Mouse (Mus musculus): ENCODE data around the gene Tnfrsf1b. TPM values are rescaled to one million over a fixed set of nuclear protein-coding genes. Genes with fewer than 3 reads are reported as not detected.
A peak's percentile ranks its signal among the peaks of the same experiment; 100 is the strongest.

Gene Tnfrsf1b
- polyA plus RNA-seq, 1 experiment from 2014 or later, result 1.8 TPM

DNA sequence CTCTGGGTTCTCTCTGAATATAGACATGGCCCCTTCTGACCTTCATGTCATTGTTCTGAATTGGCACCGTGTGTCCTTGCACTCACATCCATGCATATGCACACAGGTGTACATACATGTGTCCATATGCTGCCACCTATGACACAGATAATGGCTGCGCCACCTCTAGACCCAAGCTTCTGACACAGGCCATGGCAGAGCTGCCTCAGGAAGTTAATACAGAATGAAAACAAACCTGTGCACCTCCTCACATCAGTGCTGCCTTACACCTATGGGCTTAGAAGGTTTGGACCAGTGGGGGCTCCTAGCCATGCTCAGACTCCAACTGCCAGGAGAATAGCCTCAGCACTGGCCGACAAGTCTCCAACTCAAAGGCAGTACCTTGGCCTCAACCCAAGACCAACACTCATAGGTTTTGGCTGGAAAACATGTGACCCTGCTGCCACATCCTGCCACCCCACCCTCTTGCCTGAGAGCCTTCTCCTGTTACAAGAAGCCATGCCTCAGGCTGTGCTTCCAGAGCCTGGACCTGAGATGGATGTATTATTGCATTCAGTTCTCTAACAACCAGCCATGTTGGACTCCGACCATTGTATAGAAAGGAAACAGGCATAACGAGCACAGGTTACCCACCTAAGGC, 17.0 kb downstream of the Tnfrsf1b start:
- 85% methylated on average over 5 of the region's 5 CpGs for WGBS
- no peak overlapping the region for H3K27ac ChIP-seq
- H3K4me1 ChIP-seq, result no peaks in the 10 kb centered on the region
- no peak overlapping the region for H3K4me3 ChIP-seq
- H3K9ac ChIP-seq, result no peak overlapping the region
- no peaks in the 10 kb centered on the region for H3K9me3 ChIP-seq (replicated peaks)
- ATAC-seq, result no peak
- H3K4me2 ChIP-seq, result no peak overlapping the region
- H3K36me3 ChIP-seq (ENCODE audit: poor library complexity, severe bottlenecking), result no peaks in the 10 kb centered on the region
- no peaks in the 10 kb centered on the region for H3K27me3 ChIP-seq

DNA sequence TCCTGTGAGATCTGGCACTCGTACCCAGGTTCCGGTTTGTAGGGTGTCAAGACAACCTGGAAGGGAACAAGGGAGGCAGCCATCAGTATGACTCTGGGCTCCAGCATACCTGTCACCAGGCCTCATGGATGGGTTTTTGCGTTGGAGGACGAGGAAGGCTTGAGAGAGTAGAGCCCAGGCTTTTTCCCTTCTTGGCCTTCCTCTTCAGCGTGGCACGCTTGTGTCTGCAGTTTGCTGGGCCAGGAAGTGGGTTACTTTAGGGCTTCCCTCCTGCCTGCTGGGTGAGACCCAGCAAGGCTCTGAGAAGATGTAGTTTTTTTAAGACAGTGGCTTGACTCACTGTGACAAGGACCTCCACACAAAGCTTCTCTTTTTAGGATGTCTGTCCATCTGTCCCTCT, 17.6 kb downstream of the Tnfrsf1b start:
- H3K27ac ChIP-seq, result no peak overlapping the region
- no peak overlapping the region for H3K4me2 ChIP-seq
- no peak overlapping the region for H3K9ac ChIP-seq
- no peaks in the 10 kb centered on the region for H3K9me3 ChIP-seq (replicated peaks)
- no peaks in the 10 kb centered on the region for H3K27me3 ChIP-seq
- 90% methylated on average over 6 of the region's 6 CpGs for WGBS
- H3K4me1 ChIP-seq, result no peaks in the 10 kb centered on the region
- H3K36me3 ChIP-seq (ENCODE audit: poor library complexity, severe bottlenecking), result no peaks in the 10 kb centered on the region
- ATAC-seq, result no peak
- no peak overlapping the region for H3K4me3 ChIP-seq

DNA sequence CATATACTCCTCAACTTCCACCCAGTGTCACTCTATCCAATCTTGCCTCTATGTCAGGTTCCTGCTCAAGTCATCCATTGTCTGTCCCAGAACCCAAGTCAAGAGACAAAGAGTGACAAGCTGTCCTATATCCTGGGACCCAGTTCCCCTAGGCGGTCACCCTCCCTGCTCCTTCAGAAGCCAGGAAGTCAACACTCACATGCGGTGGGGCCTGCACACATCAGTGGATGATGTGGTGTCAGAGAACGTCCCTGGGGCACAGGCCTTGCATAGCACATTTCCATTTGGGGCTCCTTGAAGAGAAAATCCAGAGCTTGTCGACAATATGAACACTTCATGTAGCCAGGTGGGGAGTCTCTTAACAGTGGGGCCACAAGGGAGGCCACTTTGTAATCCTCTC, 22.1 kb downstream of the Tnfrsf1b start:
- no peak overlapping the region for H3K4me2 ChIP-seq
- H3K36me3 ChIP-seq (ENCODE audit: poor library complexity, severe bottlenecking), result no peaks in the 10 kb centered on the region
- no peaks in the 10 kb centered on the region for H3K27me3 ChIP-seq
- H3K4me3 ChIP-seq, result no peak overlapping the region
- no peaks in the 10 kb centered on the region for H3K9me3 ChIP-seq (replicated peaks)
- WGBS, result 94% methylated on average over 4 of the region's 4 CpGs
- H3K9ac ChIP-seq, result no peak overlapping the region
- no peak overlapping the region for H3K27ac ChIP-seq
- H3K4me1 ChIP-seq, result no peaks in the 10 kb centered on the region
- ATAC-seq, result no peak

DNA sequence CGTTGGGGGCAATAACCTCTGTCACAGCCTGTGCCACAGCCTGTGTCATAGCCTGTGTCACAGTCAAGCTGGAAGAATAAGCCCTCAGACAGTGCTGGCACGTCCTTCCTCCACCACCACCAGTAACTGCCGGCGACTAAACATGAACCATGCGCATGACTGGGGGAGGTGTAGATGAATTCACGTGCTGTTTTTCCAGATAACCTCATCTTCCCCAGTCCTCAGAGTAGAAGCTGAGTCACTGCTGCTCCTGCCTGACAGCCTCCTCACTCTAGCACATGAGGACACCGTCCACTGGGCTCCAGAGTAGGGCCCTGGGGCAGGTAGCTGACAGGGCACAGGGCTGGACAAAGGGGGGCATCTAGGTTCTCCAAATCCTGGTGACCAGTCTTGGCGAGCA, 24.6 kb downstream of the Tnfrsf1b start:
- no peak for ATAC-seq
- H3K9ac ChIP-seq, result no peak overlapping the region
- no peaks in the 10 kb centered on the region for H3K36me3 ChIP-seq (ENCODE audit: poor library complexity, severe bottlenecking)
- no peaks in the 10 kb centered on the region for H3K27me3 ChIP-seq
- H3K4me3 ChIP-seq, result no peak overlapping the region
- H3K9me3 ChIP-seq (replicated peaks), result no peaks in the 10 kb centered on the region
- H3K27ac ChIP-seq, result no peak overlapping the region
- no peak overlapping the region for H3K4me2 ChIP-seq
- 76% methylated on average over 8 of the region's 8 CpGs for WGBS
- no peaks in the 10 kb centered on the region for H3K4me1 ChIP-seq

DNA sequence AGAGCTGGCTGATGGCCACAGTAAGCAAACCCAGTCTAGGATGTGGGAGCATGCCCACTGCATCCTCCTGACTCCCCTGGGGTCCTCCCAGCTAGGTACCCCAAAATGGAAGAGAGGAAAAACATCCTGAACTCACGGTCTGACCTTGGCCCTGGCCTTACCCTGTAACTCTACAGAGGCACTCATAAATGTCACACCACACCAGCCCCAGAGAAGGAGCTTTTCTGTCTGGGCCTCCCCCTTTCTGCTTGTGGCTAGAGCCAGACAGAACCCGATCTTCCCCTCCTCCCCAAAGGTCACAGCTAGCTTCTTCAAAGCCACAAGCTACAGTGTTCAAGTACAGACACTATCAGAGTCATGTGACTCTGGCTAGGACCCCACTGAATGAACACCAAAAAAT, 25.3 kb downstream of the Tnfrsf1b start:
- no peak overlapping the region for H3K27ac ChIP-seq
- no peak overlapping the region for H3K4me2 ChIP-seq
- no peaks in the 10 kb centered on the region for H3K36me3 ChIP-seq (ENCODE audit: poor library complexity, severe bottlenecking)
- H3K27me3 ChIP-seq, result no peaks in the 10 kb centered on the region
- 84% methylated on average over 2 of the region's 2 CpGs for WGBS
- H3K9me3 ChIP-seq (replicated peaks), result no peaks in the 10 kb centered on the region
- H3K9ac ChIP-seq, result no peak overlapping the region
- H3K4me1 ChIP-seq, result no peaks in the 10 kb centered on the region
- ATAC-seq, result no peak
- no peak overlapping the region for H3K4me3 ChIP-seq

DNA sequence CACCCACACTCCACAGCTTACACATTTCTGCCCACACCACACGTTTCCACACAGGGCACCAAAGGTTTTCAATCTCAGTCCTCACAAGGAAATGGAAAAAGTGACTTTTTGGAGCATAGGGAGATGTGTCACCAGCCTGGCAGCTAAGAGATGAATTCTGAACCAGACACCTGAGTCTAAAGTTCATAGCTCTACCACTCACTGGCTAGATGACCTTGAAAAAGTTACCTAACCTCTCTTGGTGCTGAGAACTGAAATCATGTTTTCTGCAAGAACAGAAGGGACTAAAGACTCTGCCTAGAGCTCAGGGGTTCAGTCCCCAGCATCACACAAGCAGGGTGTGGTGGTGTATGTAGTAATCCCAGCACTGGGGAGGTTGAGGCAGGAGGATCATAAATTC, 26.7 kb downstream of the Tnfrsf1b start:
- no peak for ATAC-seq
- 73% methylated on average over 1 of the region's 1 CpGs for WGBS
- no peak overlapping the region for H3K4me2 ChIP-seq

DNA sequence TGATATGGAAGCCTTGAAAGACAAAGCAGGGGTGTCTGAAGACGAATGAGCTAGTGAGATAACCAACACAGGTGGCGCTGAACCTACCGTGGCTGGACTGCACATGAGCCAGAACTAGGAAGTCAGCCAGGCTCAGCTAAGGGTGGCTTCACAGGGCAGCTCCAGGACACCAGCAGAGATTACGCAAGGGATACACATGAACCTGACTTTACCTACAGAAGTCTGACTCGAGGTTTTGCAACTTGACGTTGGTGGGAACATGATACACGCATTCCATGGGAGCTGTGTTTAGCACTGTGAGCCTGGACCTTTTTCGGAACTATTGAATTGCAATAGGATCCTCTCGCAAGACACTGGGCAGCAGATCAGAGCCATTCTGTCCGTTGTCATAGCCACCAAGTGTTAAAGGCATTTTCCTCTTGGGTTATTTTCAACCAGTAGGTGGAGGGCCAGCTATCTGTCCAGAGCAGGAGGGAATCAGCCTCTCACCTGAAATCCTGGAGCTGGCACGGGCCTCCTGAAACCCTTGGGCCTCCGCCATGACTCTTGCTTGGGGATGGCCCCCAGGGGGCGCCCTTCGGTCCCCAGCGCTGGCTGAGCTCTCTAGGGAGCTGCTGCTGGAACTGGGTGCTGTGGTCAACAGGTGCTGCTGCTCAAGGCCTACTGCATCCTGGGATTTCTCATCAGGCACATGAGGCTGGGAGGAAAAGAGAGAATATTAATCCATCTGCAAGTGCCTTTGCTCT, 27.3 kb downstream of the Tnfrsf1b start:
- H3K9me3 ChIP-seq (replicated peaks), result no peaks in the 10 kb centered on the region
- H3K36me3 ChIP-seq (ENCODE audit: poor library complexity, severe bottlenecking), result no peaks in the 10 kb centered on the region
- no peak overlapping the region for H3K27ac ChIP-seq
- H3K4me3 ChIP-seq, result no peak overlapping the region
- H3K4me2 ChIP-seq, result no peak overlapping the region
- no peak for ATAC-seq
- 68% methylated on average over 15 of the region's 15 CpGs for WGBS
- H3K27me3 ChIP-seq, result no peaks in the 10 kb centered on the region
- no peaks in the 10 kb centered on the region for H3K4me1 ChIP-seq
- H3K9ac ChIP-seq, result no peak overlapping the region

More for the DNA sequence above, 26.7 kb downstream of the Tnfrsf1b start:
- Histone ChIP-seq H3K4me1 (no peaks in the 10 kb centered on the region), H3K9me3 (replicated peaks) (no peaks in the 10 kb centered on the region), H3K4me3 (no peak overlapping the region), H3K9ac (no peak overlapping the region), H3K27me3 (no peaks in the 10 kb centered on the region), H3K36me3 (ENCODE audit: poor library complexity, severe bottlenecking) (no peaks in the 10 kb centered on the region), H3K27ac (no peak overlapping the region)

DNA sequence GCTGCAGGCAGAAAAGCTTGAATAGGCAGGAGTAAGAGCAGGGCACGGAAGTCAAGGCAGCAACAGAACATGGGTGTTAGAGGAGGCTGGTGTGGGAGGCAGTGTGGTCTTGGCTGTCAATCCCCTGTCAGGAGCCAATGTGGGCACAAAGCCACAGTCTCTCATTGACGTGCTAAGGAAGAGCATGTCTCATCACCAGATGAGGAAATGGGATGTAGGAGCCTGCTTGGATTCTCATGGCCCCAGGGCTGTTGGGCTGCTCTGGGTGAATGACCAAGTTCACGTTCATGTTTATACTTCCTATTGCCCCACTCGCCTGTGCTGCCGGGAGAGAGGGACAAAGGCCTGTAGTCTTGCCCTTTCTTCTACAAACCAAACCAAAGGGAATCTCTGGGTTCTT, 28.8 kb downstream of the Tnfrsf1b start:
- WGBS, result 72% methylated on average over 5 of the region's 5 CpGs
- Histone ChIP-seq H3K4me3 (no peak overlapping the region), H3K9ac (no peak overlapping the region), H3K36me3 (ENCODE audit: poor library complexity, severe bottlenecking) (no peaks in the 10 kb centered on the region), H3K27me3 (no peaks in the 10 kb centered on the region), H3K27ac (no peak overlapping the region), H3K4me2 (no peak overlapping the region), H3K4me1 (no peaks in the 10 kb centered on the region), H3K9me3 (replicated peaks) (no peaks in the 10 kb centered on the region)
- no peak for ATAC-seq

DNA sequence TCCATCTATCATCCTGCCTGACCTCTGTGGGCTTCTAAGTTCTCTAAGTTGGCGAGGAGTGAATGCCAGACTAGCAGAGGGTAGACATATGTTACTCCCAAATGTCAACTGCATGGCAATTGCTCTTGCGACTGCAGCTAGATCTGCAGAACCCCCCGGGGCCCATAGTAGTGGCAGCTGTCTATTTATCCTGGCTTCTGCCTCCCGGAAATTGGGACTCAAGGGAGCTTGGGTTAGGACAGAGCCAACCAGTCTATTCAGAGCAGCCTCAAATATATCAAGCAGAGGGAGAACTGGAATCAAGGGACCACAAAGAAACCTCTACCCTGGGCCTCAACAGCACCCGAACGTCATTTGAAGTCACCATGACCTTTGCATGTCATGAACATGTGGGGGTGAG, 29.6 kb downstream of the Tnfrsf1b start:
- Histone ChIP-seq H3K27ac (no peak overlapping the region), H3K36me3 (ENCODE audit: poor library complexity, severe bottlenecking) (no peaks in the 10 kb centered on the region), H3K9ac (no peak overlapping the region), H3K4me3 (no peak overlapping the region), H3K4me2 (no peak overlapping the region), H3K27me3 (no peaks in the 10 kb centered on the region), H3K9me3 (replicated peaks) (no peaks in the 10 kb centered on the region), H3K4me1 (no peaks in the 10 kb centered on the region)
- ATAC-seq, result no peak
- 84% methylated on average over 6 of the region's 6 CpGs for WGBS

DNA sequence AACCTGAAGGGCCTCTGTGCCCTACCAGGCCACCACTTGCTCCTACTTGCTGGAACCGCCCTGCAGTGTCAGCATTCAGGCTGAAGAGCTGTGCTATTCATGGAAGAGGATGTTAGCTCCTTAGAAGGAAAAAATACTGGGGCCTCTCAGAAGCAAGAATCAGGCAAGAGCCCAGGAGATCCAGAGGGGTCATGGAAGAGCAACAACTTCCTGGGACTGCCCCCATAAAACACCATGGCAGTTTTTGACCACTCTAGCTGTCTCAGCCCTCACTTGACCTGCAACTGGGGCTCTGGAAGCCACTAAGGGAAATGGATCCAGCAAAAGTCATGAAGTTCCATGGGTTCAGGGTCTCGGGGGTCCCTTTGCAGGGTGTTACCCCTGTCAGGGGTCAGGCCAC, 31.3 kb downstream of the Tnfrsf1b start:
- Histone ChIP-seq H3K4me3 (no peak overlapping the region), H3K36me3 (ENCODE audit: poor library complexity, severe bottlenecking) (no peaks in the 10 kb centered on the region), H3K9me3 (replicated peaks) (no peaks in the 10 kb centered on the region), H3K4me2 (no peak overlapping the region), H3K9ac (no peak overlapping the region), H3K27ac (no peak overlapping the region; the same call in 1 of the 2 replicates), H3K27me3 (no peaks in the 10 kb centered on the region), H3K4me1 (no peaks in the 10 kb centered on the region)
- no peak for ATAC-seq
- WGBS, result 82% methylated on average over 2 of the region's 2 CpGs

DNA sequence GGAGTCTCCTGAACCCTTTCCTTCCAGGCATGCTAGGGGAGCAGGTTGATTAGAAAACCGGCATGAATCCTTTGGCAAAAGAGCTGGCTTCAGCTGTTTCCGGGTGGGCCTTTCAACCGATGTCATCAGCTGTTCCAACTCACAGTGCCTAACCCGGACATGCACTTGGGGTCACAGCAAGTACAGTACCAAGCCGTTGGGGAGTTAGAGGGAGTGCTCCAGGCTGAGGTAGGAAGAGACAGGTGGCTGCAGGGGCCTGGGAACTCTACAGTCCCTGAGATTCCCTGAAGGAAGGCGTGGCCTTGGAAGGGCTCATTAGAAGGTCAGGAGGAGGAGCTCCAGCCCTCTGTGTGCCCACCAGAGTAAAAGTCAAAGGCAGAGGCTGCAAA, 31.9 kb downstream of the Tnfrsf1b start:
- ATAC-seq, result peak; percentile 46
- Histone ChIP-seq H3K9me3 (replicated peaks) (no peaks in the 10 kb centered on the region), H3K27me3 (no peaks in the 10 kb centered on the region), H3K4me3 (no peak overlapping the region), H3K4me2 (no peak overlapping the region), H3K9ac (no peak overlapping the region), H3K4me1 (no peaks in the 10 kb centered on the region), H3K36me3 (ENCODE audit: poor library complexity, severe bottlenecking) (no peaks in the 10 kb centered on the region), H3K27ac (no peak overlapping the region; the same call in 1 of the 2 replicates)
- 48% methylated on average over 6 of the region's 6 CpGs for WGBS

DNA sequence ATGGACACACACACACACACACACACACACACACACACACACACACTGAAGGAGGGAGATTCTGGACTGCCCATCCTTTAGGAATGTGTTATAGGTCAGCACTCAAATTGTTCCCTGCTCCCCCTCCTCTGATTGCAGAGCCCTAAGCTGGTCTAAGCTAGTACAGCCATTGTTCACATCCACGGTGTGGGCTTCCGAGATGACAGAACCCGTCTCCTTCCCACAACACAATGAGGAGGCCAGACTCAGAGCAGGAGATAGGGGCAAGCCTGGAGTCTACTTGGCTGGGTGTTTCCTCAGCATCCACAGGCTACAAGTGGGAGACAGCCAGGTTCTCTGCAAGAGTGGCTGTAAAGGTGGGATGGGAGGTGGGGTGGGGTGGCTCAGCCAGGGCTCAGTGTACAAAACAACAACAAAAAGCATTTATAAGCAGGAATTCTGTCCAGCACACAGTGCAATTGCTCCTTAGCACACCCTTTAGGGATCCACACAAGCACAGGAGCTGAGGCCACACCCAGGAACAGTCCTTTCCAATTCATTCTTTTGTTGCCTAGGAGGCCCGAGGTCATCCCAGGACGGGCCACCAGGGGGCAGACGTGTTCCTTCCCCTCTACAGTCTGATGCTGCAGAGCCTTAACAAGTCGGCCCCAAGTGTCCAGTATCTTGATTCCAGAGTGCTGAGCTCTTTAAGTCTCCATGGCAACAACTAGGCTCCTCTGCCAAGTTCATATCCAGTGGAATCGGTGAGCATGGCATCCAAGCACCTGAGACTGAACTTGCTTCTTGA, 32.5 kb downstream of the Tnfrsf1b start:
- no peaks in the 10 kb centered on the region for H3K4me1 ChIP-seq
- peak; percentile 85 for ATAC-seq
- WGBS, result 29% methylated on average over 8 of the region's 8 CpGs
- no peak overlapping the region for H3K27ac ChIP-seq
- H3K36me3 ChIP-seq (ENCODE audit: poor library complexity, severe bottlenecking), result no peaks in the 10 kb centered on the region
- no peak overlapping the region for H3K4me3 ChIP-seq
- no peaks in the 10 kb centered on the region for H3K9me3 ChIP-seq (replicated peaks)
- H3K9ac ChIP-seq, result no peak overlapping the region
- no peak overlapping the region for H3K4me2 ChIP-seq
- no peaks in the 10 kb centered on the region for H3K27me3 ChIP-seq

All from forebrain, embryonic 13.5 days (tissue).